10 mouse cellular contexts compared by ENCODE assay signal in genomic region chr16:53266116-53266515, GRCm38 (mm10).
DNase-seq lines count a peak whose midpoint lies in the region; ATAC-seq and TF ChIP-seq lines count a peak whose summit lies in the region.
"Had no signal": no experiment of that assay in that cellular context is flagged by ENCODE, and none has a peak within 500 bp of the region (broad histone marks: within the 10 kb centered on the region; RNA-seq: fewer than 3 reads in every experiment).

No protein-coding gene starts in this region.

- intact Hi-C loops in left cerebral cortex, postnatal 10 days (cut with DNase I): loop anchor here (5.0 to 10.0 kb wide), 2 partner anchors 951 to 1049 kb away; no protein-coding TSS in a partner anchor

- H3K36me3 ChIP-seq in kidney, adult 2 months (ENCODE audit: control insufficient read depth, insufficient read depth, low read length): no peaks in the 10 kb centered on the region
- no peaks in the 10 kb centered on the region for H3K36me3 ChIP-seq in kidney, embryonic 16.5 days (ENCODE audit: insufficient read depth, low read length)
- no peaks in the 10 kb centered on the region for H3K36me3 ChIP-seq in hindbrain, postnatal 0 days (ENCODE audit: insufficient read depth, low read length)
- H3K36me3 ChIP-seq: neural tube, embryonic 13.5 days had no signal

- 5% methylated on average over 3 of the region's 3 CpGs for WGBS in kidney, adult 2 months
- 15% methylated on average over 3 of the region's 3 CpGs for WGBS in kidney, embryonic 16.5 days
- 16% methylated on average over 3 of the region's 3 CpGs for WGBS in hindbrain, postnatal 0 days

- no peaks in the 10 kb centered on the region for H3K4me1 ChIP-seq in kidney, adult 2 months (ENCODE audit: control insufficient read depth, insufficient read depth, low read length)
- H3K4me1 ChIP-seq in kidney, embryonic 16.5 days (ENCODE audit: insufficient read depth, low read length): no peaks in the 10 kb centered on the region
- no peaks in the 10 kb centered on the region for H3K4me1 ChIP-seq in hindbrain, postnatal 0 days (ENCODE audit: insufficient read depth, low read length)
- H3K4me1 ChIP-seq: neural tube, embryonic 13.5 days had no signal

- no peak overlapping the region for H3K27ac ChIP-seq in kidney, adult 2 months (ENCODE audit: insufficient read depth, low read depth, low read length)
- no peak overlapping the region for H3K27ac ChIP-seq in kidney, embryonic 16.5 days (ENCODE audit: low read length)
- H3K27ac ChIP-seq in hindbrain, postnatal 0 days: no peak overlapping the region
- H3K27ac ChIP-seq: neural tube, embryonic 13.5 days had no signal

- no peak overlapping the region for H3K4me3 ChIP-seq in kidney, adult 2 months (ENCODE audit: insufficient read depth, low read depth, low read length)
- no peak overlapping the region for H3K4me3 ChIP-seq in kidney, embryonic 16.5 days (ENCODE audit: low read length)
- no peak overlapping the region for H3K4me3 ChIP-seq in hindbrain, postnatal 0 days (ENCODE audit: low read length)
- H3K4me3 ChIP-seq: erythroblast, embryonic 14.5 days; neural tube, embryonic 13.5 days had no signal

- H3K4me2 ChIP-seq in kidney, embryonic 16.5 days (replicated peaks; ENCODE audit: low read depth, low read length): no peak overlapping the region
- no peak overlapping the region for H3K4me2 ChIP-seq in hindbrain, postnatal 0 days (ENCODE audit: low read depth, low read length)
- H3K4me2 ChIP-seq: neural tube, embryonic 13.5 days had no signal

- H3K9me3 ChIP-seq in kidney, embryonic 16.5 days (ENCODE audit: low read length): no peaks in the 10 kb centered on the region
- H3K9me3 ChIP-seq in hindbrain, postnatal 0 days (ENCODE audit: low read length): no peaks in the 10 kb centered on the region
- H3K9me3 ChIP-seq: neural tube, embryonic 13.5 days had no signal

- TF ChIP-seq POLR2A in kidney, adult 2 months (IDR thresholded peaks at IDR 0.05; ENCODE audit: low read depth, low read length): no peak

- no peaks in the 10 kb centered on the region for H3K27me3 ChIP-seq in kidney, adult 2 months (replicated peaks; ENCODE audit: control insufficient read depth, insufficient read depth, low read length)
- no peaks in the 10 kb centered on the region for H3K27me3 ChIP-seq in kidney, embryonic 16.5 days (ENCODE audit: insufficient read depth, low read length)
- no peaks in the 10 kb centered on the region for H3K27me3 ChIP-seq in hindbrain, postnatal 0 days (ENCODE audit: insufficient read depth, low read length)
- H3K27me3 ChIP-seq: neural tube, embryonic 13.5 days had no signal

- TF ChIP-seq CTCF in kidney, adult 2 months (conservative IDR thresholded peaks at IDR 0.05; ENCODE audit: insufficient read depth, insufficient read length, low read depth, low read length): 0 out of 2 replicates have a peak, but pooled peaks have one; percentile 17
- peak; percentile 78 for TF ChIP-seq CTCF in hindbrain, postnatal 0 days (IDR thresholded peaks at IDR 0.05; ENCODE audit: low read depth)

- no peak for ATAC-seq in kidney, embryonic 16.5 days (ENCODE audit: low FRiP score, low TSS enrichment)
- ATAC-seq in hindbrain, postnatal 0 days: no peak
- ATAC-seq in monocyte, adult 5-6 weeks (replicated peaks; ENCODE audit: insufficient number of reproducible peaks, low FRiP score, low TSS enrichment, poor library complexity, severe bottlenecking): no peak

- H3K9ac ChIP-seq in kidney, embryonic 16.5 days (replicated peaks; ENCODE audit: low read length): no peak overlapping the region
- H3K9ac ChIP-seq in hindbrain, postnatal 0 days (replicated peaks; ENCODE audit: low read length): no peak overlapping the region
- H3K9ac ChIP-seq: neural tube, embryonic 13.5 days had no signal

- peak; percentile 59 for DNase-seq in kidney, adult 2 months
- DNase-seq in R1 (ENCODE audit: low read depth, low spot score): peak; percentile 41
- peak; percentile 54 to 64 for DNase-seq in cerebellum, postnatal 36 days
- peak; percentile 86 for DNase-seq in hindbrain, postnatal 0 days (ENCODE audit: low spot score)
- peak; percentile 45 to 53 for DNase-seq in left cerebral cortex, postnatal 10 days (ENCODE audit: extremely low spot score in 1 of 2, low spot score in 2 of 2)
- peak; percentile 6 for DNase-seq in ovary, adult 18-20 months (ENCODE audit: low spot score)

Comparison
In these comparisons a context has a peak if more than half of its experiments do, and no peak if none do; other contexts are left out.
1. DNase-seq: peak in every context shown above with its lines; median percentile 86 in hindbrain, postnatal 0 days; 59 in kidney, adult 2 months; 59 in cerebellum, postnatal 36 days; 49 in left cerebral cortex, postnatal 10 days; 41 in R1; 6 in ovary, adult 18-20 months.